Mouse (Mus musculus): ENCODE measurements at regions not wholly inside any gene's neighbourhood (a gene's known extent, or its start where the extent isn't known, plus 50 kb on each side); places are given as distances from the start of the nearest gene placed in this dataset.

DNA sequence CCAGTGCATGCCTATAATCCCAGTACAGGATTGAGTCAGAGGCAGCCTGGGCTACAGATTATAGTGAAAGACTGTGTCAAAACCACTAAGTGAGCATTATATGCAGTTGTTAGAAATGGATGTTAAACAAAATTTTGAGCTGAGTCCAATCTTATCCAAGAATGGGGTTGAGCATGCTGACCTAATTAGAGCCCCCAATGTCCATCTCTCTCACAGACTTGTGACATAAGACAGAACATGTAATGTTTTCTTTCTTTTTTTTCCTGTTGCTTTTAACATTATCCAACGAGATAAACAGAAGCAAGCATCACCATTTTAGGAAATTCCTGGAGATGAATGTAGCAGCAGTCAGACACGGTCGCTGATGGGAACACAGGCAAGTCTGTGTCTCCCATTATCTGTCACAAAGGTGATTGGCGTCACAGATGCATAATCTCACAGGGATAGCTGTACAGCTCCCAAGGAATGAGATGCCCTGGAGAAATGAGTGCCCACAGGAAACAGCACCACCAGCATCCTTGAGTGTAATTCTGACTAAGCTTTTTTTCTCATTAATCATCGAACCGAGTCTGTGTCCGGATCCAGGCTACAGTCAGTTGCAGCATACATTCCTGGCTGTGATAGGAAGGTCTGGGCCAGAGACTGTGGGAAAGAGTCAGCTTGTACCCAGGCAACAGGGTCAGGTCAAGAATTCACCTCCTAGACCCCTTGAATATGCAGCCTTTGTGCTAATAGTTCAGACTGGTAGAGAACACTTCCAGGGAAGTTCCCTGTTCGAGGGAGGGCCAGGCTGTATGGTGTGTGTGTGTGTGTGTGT lies 154.5 kb downstream of the Gm19410 start:
- TF ChIP-seq CTCF (IDR thresholded peaks at IDR 0.05; ENCODE audit: borderline replicate concordance, insufficient read depth, low read depth, low read length) (no peak), POLR2A (IDR thresholded peaks at IDR 0.05; ENCODE audit: borderline replicate concordance, insufficient read depth, low read length) (no peak)
